Mouse (Mus musculus) gastrocnemius, postnatal 36 days (tissue): ENCODE measurements around the gene Tob2. TPM values are rescaled to one million over a fixed set of nuclear protein-coding genes. Genes with fewer than 3 reads are reported as not detected.

Experiments used
- DNase-seq, 2 experiments: peaks; one replicate each; pipeline ENCODE4 v3.0.0; 2022
- intact Hi-C: fragments of 180-260 bp; cut with DNase I; formaldehyde crosslinking; loops from one replicate; pipeline ENCODE4 v1.15.1; 2025
- total RNA-seq, 2 experiments: library from RNA; stranded (reverse); gene quantifications; 2 replicates each; pipeline ENCODE4 v1.2.3; 2021

Gene Tob2
- total RNA-seq, 2 experiments from 2014 or later = 90.3 to 144 TPM

DNA sequence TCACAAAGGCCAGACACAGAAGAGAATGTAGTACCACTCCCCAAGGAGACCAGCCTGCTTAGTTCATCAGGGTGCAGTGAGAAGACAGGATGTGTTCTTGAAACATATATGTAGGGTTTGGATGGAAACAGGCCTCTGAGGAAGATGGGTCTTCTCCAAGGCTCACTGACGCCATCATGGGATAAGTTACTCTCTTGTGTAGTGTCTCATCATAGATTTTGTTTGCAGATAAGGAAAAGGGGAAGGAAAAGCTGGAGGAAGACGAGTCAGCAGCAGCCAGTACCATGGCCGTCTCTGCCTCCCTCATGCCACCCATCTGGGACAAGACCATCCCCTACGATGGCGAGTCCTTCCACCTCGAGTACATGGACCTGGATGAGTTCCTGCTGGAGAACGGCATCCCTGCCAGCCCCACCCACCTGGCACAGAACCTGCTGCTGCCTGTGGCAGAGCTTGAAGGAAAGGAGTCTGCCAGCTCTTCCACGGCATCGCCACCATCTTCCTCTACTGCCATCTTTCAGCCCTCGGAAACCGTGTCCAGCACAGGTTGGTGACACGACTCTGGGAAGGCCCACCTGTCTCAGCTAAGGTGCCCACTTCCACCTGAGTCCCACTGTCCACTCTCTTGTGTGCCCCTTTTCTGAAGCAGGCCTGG is 43.8 kb downstream of the Tob2 start:
- peak in 1 of 2 experiments; percentile 47 for DNase-seq
- intact Hi-C loops = no loop called here

DNA sequence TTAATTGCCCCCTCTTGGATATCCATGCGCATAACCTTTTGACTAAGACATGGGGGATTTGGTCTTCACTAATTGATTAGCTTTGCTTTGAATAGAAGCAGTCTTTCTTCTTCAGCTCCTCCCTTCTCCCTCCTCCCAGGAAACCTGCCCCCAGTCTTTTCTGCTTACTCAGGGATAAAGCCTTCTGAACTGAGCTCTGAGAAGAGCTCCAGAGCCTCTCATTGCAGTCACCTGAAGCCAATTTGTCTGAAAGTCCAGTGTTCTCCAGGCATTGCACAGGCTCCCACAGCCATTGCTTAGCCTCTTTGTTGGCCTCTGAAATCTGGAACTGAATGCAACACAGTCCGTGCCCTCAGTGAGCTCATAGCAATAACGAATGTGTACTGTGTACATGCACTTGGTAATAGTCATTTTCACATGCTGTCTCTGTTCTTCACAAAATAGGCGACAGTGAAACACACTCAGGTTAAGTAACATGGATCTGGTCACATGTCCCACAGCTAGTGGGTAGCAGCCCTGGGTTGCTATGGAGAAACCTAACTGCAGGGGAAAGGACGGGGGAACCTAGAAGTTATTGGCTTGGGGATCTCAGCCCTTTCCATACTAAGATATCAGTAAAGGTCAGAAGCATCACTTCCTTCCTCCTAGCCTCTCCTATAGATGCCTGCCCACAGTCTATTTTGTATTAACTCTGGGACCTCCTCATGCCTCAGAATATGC is 44.5 kb downstream of the Tob2 start:
- intact Hi-C loops = no loop called here
- no peak for DNase-seq

DNA sequence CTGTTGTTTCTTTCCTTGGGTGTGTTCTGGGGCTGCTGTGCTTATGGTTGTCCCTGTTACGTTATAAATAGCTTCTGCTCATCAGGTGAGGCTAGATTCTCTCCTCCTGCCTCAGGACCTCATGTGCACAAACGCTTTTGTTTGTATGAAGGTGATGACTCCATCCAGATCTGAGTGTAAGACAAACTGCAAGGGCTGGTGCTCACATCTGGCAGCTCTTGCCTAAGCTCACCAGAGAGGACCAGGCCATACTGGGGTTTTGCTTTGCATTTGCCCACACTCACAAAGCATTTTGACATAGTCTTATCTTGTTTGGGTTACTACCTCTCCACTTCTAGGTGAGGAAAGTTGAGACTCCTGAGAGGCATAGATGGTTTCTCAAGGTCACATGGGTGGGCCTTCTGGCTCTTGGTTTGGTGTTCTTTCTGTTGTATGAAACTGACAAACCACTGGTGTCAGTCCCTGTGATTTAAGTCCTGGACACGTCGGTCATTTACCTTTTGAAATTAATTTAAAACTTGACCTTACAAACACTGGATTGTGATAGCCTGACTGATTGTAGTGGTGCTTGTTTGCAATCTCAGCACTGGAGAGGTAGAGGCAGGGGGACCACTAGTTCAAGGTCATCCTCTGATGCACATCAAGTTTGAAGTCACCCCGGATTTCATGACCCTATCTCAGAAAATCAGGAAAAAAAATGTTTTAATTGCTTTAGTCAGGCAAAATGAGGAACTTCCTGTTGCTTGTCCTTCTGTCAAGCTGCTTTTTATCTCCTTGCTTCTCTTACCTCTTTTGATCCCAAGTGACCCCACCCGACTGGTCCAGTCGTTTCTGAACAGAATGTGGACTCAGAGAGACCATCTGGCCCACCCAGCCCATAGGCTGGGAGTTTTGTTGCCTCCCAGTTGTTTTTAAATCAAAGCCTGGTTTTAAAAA is 45.6 kb downstream of the Tob2 start:
- DNase-seq = no peak
- intact Hi-C loops = no loop called here

DNA sequence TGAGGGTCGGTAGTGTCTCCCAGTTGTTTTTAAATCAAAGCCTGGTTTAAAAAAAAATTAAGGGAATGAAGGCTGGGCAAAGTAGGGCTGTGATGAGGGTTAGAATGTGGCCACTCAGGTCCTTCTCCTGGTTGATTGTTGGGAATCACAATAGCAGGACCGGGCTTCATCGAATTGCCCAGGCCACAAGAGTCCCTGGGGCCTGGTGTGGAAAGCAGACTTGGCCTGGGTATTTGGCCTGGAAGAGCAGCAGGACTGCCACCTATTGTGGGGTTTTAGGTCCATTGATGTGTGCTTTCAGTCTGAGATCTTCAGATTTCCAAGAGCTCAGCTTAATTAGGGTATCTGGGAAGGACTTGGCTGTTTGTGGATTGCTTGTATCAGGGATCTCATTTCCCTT is 46.3 kb downstream of the Tob2 start:
- intact Hi-C loops = no loop called here
- no peak for DNase-seq

DNA sequence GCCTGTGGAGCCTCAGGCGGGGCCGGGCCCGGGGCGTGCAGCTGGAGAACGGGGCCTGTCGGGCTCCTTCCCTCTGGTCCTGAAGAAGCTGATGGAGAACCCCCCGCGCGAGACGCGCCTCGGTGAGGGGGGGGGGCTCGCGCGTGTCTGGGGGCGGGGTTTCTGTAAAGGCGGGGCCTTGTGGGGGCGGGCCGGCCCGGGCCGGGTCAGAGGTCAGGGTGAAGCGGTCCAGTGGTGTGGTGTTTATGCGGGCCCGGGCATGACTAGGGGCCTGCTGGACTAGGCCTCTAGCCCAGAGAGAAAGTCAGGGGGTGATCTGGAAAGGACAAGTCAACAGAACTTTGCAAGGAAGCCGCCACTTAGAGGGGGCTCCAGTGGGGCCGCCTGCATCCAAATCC is 47.0 kb downstream of the Tob2 start:
- intact Hi-C loops = no loop called here
- no peak for DNase-seq

DNA sequence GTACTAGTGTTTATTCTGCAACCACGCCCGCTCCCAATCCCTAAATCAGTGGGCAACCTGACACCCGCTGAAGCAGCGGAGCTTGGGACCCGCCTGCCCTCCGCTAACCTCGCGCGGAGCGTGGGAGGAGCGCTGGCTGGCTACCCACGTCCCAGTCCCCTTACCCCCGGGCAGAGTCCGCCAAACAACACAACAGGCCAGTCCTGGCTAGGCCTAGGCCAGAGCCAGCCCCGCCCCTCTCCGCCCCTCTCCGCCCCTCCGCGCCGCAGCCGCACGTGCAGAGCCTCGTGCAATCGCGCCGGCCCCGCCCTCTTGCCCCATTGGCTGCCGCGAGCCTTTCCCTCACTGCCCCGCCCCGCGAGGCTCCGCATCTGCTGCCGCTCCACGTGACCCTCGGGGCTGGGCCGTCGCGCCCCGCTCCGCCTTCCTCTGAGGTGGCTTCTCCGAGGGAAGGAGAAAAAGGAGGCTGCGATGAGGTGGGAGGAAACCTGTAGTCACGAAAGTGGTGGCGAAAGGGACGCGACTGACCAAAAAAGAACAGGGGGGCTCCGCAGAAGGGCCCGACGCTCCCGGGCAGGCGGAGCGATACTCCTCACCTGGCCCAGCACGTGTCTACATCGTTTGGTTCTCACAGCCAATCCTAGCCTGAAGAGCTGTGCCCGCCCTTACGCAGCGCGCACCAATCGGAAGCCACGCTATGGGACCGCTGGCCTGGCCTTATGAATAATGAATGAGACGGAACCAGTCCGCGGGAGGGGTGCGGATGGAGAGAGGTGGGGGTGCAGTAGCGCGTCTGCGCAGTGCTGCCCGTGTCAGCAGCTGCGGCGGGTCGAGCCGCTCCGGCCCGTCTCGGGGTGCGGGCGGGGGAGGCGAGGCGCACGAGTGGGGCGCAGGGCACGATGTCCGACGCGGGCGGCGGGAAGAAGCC is 47.7 kb downstream of the Tob2 start:
- peak; percentile 97 for DNase-seq
- intact Hi-C loops = no loop called here

DNA sequence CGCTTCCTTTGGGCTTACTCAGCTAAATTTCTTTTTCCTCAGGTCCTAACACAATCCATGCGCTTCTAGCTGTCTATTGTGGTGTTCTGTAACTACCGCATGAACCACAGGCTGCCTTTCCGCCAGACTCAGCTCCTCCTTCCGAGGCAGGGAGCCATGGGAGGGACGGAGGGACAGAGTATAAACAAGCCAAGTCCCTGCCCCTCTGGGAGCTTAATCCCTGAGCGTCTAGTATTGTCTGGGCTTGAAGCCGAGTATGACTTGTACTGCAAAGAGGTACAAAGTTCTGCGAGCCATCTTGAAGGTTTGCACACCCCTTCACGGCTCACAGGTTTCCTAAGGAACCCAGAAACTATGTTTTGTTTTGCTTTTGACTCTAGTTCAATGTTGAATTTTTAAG is 48.4 kb downstream of the Tob2 start:
- intact Hi-C loops = no loop called here

DNA sequence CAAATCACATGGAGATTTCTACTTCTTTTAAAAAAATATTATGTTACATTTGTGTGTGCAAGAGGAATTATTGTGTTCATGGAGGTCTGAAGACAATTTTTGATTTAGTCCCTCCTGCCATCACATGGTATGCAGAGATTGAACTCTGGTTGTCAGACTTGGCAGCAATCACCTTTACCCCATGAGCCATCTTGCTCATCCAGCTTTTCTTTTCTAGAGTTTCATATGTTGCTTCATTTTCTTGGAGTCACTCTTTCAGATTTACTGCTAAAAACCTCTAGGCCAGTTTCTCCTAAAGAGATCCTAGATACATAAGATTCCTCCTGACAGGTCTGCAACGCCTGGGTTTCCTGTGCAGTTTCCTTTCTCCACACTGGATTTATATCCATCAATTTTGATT is 49.0 kb downstream of the Tob2 start:
- intact Hi-C loops = no loop called here
- DNase-seq = no peak

More for the DNA sequence above, 48.4 kb downstream of the Tob2 start:
- peak; percentile 94 to 97 for DNase-seq

DNA sequence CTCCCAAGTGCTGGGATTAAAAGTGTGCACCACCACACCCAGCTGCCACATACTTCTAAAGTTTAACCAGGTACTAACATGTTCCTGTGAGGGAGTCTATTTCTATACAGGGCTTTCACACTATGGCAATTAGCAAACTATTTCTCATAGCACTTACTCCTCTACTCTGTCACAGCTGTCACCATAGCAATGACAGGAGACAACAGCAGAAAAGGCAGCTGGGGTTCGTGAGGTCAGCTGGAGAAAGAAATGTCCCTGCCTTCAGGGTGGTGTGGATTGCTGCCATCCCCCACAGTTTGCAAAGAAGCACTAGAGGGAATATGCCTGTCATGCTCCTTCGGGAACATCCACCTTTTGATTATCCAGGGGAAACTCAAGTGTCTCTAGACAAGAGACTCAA is 49.8 kb downstream of the Tob2 start:
- intact Hi-C loops = no loop called here
- no peak for DNase-seq

DNA sequence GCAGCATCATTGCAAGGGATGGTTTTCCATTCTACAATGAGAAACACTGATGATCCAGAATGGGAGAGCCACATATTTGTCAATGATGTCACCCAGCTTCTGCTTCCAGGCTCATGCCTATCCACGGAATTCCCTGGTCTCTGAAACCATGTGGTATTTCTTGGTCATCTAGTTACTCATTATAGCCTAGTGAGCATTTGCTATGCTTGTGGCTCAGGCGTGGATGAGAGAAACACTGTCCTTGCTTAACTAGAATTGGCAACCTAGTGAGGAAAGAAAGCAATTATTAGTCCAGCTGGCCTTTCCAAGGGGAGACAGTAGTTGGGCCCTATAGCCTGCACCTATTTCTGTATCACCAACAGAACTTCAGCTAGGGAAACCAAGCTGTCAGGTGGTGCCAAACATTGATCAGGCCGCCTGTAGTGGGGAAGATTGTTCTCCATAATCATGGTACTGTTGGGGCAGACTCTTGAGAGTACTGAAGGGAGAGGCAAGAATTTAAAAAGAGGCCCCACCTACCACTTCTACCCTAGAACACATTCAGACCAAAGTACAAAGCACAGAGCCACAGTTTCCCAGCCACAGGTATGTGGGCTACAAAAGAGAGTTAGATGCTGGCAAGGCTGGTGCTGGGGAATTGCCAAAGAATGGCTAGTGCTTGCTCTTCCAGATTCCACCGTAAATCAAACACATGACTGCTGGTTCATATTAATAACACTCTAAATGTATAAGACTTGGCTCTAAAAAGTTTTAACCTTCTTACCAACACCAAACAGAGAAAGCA is 51.8 kb downstream of the Tob2 start:
- intact Hi-C loops = no loop called here
- DNase-seq = no peak

DNA sequence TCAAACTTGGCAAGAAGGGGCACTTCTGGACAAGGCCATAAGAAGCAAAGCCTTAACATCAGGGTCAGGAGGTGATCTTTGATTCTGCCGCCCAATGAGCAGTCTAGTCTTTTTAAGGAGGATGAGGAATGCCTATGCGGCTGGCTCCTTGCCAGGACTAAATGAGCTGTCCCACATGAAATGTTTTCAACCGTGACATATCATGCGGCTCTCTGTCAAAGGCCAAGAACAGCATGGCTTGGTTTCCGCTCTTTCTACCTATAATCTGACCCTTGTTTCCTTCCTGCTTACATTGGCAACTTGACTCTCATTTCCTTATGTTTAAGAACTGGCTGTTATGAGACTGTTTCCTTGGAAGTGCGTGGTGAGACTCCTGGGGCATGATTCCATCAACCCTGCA is 53.0 kb downstream of the Tob2 start:
- intact Hi-C loops = no loop called here
- DNase-seq = no peak

DNA sequence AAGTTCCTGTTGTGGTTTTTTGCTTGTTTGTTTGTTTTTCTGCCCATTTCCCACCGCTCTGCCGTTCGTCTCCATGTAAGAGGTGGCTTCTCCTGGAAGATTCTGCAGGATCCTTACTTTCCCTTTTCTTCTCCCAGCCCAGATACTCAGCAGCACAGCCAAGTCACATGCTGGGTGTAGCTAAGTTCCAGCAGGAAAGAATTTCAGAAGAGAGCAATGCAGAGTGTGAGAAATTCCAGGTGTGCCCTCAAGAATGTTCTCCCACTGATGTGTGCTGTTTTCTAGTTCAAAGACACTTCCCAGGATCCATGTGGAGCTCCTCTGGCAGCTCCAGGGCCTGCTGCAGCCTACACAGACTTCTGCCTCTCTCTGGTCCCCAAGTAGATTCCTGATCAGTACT is 53.7 kb downstream of the Tob2 start:
- intact Hi-C loops = no loop called here
- DNase-seq = no peak

DNA sequence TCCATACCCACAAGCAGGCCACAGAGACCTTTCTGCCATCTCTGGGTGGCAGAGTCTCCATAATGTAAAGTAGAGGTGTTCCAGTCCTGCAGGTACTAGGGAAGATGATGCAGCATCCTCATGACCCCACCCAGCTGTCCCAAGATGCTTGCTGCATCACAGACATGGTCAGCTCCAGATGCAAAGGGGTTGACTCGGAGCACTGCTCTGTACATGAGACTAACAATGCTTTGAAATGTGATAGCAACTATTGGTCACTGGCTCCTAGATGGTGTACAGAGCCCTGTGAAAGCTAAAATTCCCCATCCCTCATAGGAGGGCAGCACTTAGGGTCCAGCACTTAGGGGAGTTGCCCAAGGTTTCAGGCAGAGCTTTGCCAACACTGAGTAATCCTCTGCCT is 54.4 kb downstream of the Tob2 start:
- intact Hi-C loops = no loop called here
- DNase-seq = no peak

DNA sequence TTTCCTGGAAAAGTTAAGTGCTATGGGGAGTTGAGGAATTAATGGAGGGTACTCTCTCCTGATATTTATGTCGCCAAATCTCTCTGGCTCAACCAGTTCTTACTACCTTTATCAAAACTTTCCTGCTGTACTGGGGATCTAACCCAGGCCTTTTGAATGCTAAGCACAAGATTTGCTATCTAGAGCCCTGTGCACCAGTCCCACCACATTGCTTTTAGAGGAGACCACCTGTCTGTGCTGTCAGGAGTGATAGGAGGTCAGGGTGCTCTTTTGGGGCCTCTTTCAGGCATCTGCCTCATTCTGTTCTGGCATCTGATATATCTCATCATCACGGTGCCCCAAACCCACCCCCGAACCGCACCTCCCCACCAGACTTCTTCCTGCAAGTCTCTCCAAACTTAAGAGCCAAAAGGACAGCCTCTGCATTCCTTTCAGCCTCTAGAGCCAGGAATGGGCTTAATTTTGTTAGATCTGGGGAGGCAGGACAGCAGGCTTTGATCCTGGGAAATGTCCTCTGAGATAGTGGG is 55.1 kb downstream of the Tob2 start:
- DNase-seq = no peak
- intact Hi-C loops = no loop called here

DNA sequence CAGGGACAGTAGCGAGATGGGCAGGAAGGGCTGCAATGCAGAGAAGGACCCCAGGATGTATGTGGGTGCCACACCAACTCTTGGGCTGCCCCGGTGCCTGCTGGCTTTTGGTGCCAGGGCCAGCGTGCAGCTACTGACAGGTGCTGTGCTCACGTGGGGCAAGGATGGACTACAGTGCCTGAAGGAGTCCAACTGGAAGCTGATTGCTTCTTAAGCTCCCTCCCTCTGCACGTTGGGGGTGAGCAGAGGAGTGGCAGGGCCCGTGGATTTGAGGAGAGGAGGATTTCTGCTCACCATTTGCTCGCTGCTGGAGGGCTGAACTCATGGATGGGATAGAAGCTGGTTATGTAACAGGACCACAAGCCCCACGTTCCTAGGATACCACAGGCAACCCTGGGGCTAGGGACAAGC is 55.6 kb downstream of the Tob2 start:
- peak in 1 of 2 experiments; percentile 47 for DNase-seq
- intact Hi-C loops = no loop called here

DNA sequence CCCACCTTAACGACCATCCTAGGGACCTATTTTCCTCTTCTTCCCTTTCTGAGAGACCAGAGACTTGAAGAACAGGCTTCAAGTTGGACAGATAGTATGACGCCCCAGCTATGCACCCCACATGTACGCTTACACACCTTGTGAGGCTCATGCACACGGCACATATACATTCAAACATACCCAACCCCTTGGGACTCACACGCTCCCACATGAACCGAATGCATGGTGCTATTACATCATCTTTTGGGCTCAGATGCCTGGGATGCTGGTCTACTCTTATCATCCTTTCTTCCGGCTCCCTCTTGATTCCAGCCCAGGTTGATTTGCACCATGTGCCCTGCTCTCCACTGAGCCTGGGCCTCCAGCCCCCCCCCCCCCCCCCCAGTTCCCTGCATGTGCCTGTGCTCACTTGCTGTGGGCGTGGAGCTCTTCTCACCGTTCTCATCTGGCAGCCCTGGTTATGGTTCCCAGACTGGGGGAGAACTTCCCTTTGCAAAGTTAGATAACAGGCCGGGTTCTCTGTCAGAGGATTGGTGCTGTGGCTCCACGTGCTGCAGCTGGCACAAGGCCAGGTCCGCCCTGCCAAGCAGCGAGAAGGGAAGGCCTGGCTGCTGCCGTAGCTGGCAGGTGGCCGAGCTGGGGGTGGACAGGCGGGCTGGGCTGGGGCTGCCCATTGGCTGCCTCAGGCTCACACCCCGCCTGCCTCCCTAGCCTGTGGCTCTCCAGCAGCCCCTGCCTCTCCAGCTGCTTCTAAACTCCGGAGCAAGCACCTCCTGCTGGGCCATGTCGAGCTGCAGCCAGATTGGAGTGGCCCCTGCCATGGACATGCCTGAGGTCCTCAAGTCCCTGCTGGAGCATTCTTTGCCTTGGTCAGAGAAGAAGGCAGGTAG is 56.4 kb downstream of the Tob2 start, which contains the start of gene Tef:
Gene Tef, plus strand, starts transcription at position 421 of the 890 bp plus-strand sequence.
- intact Hi-C loops = no loop called here
- peak; percentile 99 to 100 for DNase-seq

DNA sequence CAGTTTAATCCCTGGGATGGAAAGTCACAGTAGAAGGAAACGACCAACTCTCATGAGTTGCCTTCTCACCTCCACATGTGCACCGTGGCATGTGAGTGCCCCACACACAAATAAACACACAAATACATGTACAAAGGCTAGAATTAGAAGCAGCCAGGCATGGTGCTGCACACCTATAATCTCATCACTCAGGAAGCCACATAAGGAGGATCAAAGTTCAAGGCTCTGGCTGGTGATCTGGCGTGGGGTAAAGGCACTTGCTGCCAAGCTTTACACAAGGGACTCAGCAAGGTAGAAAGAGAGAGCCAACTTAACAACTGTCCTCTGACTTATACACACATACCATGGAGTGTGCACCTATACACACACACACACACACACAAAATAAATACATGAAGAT is 58.2 kb downstream of the Tob2 start:
- no peak for DNase-seq
- intact Hi-C loops = no loop called here

DNA sequence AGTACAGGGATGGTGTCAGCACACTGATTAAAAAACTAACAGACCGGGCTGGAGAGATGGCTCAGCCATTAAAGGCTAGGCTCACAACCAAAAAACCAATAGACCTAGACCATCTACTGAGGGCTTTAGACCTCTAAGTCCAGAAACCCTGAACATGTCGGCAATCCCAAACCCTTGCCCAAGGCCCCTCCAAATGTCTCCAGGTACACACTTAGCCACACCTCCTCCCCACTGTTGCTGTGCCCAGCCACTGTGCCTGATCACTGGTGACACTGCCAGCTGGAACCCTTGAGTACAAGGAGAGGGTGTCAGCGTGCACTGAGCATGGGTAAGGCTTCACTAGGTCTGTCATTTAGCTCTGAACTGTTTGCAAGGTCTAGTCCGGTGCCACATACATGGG is 60.2 kb downstream of the Tob2 start:
- DNase-seq = no peak
- intact Hi-C loops = no loop called here
